Mouse (Mus musculus) embryonic facial prominence, embryonic 11.5 days (tissue): ENCODE measurements around the gene 4921517D22Rik. TPM values are rescaled to one million over a fixed set of nuclear protein-coding genes. Genes with fewer than 3 reads are reported as not detected.
A peak's percentile ranks its signal among the peaks of the same experiment; 100 is the strongest.

ENCODE experiments used
- ATAC-seq: fragments of 200-750 bp; cut with Nextera tagmentation; replicated peaks from 2 replicates; pipeline ENCODE4 v1.8.0; 2017; ENCODE audit warnings: low read depth; ENCODE audit not compliant: insufficient number of reproducible peaks, low FRiP score, low TSS enrichment
- DNase-seq: peaks from one replicate; pipeline ENCODE4 v3.0.0-alpha.2; 2015; ENCODE audit warnings: low spot score
- H3K27ac ChIP-seq: fragments of 300-500 bp; sonication (generic); replicated peaks from 2 replicates; pipeline ENCODE4 v1.5.1; 2014; ENCODE audit warnings: mild to moderate bottlenecking, low read depth, low read length, control low read depth
- H3K27me3 ChIP-seq: fragments of 300-500 bp; sonication (generic); 2 replicates; pipeline ENCODE4 v1.6.1; 2014; ENCODE audit warnings: mild to moderate bottlenecking, low read length, moderate library complexity, mixed read lengths; ENCODE audit not compliant: control insufficient read depth, insufficient read depth
- H3K36me3 ChIP-seq: fragments of 300-500 bp; sonication (generic); replicated peaks from 2 replicates; pipeline ENCODE4 v1.6.1; 2014; ENCODE audit warnings: low read depth, mild to moderate bottlenecking, low read length, moderate library complexity, mixed read lengths; ENCODE audit not compliant: control insufficient read depth, insufficient read depth
- H3K4me1 ChIP-seq: fragments of 300-500 bp; sonication (generic); 2 replicates; pipeline ENCODE4 v1.6.1; 2014; ENCODE audit warnings: low read length, mixed read lengths; ENCODE audit not compliant: control insufficient read depth, insufficient read depth
- H3K4me2 ChIP-seq: fragments of 300-500 bp; sonication (generic); 2 replicates; pipeline ENCODE4 v1.6.1; 2014; ENCODE audit warnings: low read depth, mild to moderate bottlenecking, control low read depth, low read length, moderate library complexity
- H3K4me3 ChIP-seq: fragments of 300-500 bp; sonication (generic); 2 replicates; pipeline ENCODE4 v1.5.1; 2014; ENCODE audit warnings: low read depth, low read length, control low read depth
- H3K9ac ChIP-seq: fragments of 300-500 bp; sonication (generic); replicated peaks from 2 replicates; pipeline ENCODE4 v1.6.1; 2014; ENCODE audit warnings: mild to moderate bottlenecking, control low read depth, low read length
- H3K9me3 ChIP-seq: fragments of 300-500 bp; sonication (generic); replicated peaks from 2 replicates; pipeline ENCODE4 v1.6.1; 2016; ENCODE audit warnings: mild to moderate bottlenecking, low read length, inconsistent platforms, mixed read lengths; ENCODE audit not compliant: control insufficient read depth
- WGBS: fragments of 180-500 bp; shearing (Covaris S2); extraction: QIAGEN DNeasy Blood & Tissue Kit; methylation state at CpG from one replicate; pipeline ENCODE4 v1.1.7; 2014; 5-methylcytosine and 5-hydroxymethylcytosine counted together
- polyA plus RNA-seq: library from polyadenylated mRNA; unstranded; fragments of >200 nt; fragmentation: Nextera tagmentation; extraction: Ambion mirVana; gene quantifications from 2 replicates; pipeline ENCODE4 v1.2.1, GENCODE M21; 2014

The 4921517D22Rik gene
- polyA plus RNA-seq, 1 experiment from 2014 or later: not detected

DNA sequence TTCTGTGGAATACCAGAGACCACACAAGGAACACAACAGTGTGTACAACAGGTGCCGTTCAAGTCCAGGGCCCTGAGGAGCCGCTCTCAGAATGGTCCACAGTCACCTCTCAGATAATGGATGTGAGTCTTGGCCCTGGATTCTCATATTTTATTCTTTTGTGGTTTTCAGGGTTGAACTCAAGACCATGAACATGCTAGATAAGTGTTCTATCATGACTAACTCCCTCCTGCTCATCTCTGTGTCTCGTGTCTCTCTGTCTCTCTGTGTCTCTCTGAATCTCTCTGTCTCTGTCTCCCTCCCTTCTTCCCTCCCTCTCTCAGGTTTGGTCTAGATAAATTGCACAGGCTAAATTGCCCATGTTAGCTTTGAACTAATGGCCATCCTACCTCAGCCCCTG, 4.1 kb downstream of the 4921517D22Rik start:
- DNase-seq: no peak
- Histone ChIP-seq H3K27ac (no peak overlapping the region), H3K4me1 (no peaks in the 10 kb centered on the region), H3K9me3 (no peaks in the 10 kb centered on the region), H3K36me3 (no peaks in the 10 kb centered on the region), H3K9ac (no peak overlapping the region), H3K4me3 (no peak overlapping the region), H3K27me3 (no peaks in the 10 kb centered on the region), H3K4me2 (no peak overlapping the region)
- WGBS: 84% methylated on average over 3 of the region's 3 CpGs
- ATAC-seq: no peak

- Histone ChIP-seq H3K9ac (no peak overlapping the region), H3K27me3 (no peaks in the 10 kb centered on the region), H3K4me1 (no peaks in the 10 kb centered on the region), H3K4me2 (no peak overlapping the region), H3K27ac (no peak overlapping the region), H3K9me3 (no peaks in the 10 kb centered on the region), H3K4me3 (no peak overlapping the region), H3K36me3 (no peaks in the 10 kb centered on the region)
- 89% methylated on average over 9 of the region's 9 CpGs for WGBS
- no peak for ATAC-seq
- no peak for DNase-seq
Observed at GRCm38 (mm10) chr13:59689313-59689712, 4.6 kb downstream of the 4921517D22Rik start.

GRCm38 (mm10) chr13:59688338-59688770, 5.6 kb downstream of the 4921517D22Rik start:
- H3K27ac ChIP-seq: no peak overlapping the region
- DNase-seq: no peak
- ATAC-seq: no peak
- H3K4me3 ChIP-seq: no peak overlapping the region
- WGBS: 70% methylated on average over 13 of the region's 13 CpGs
- H3K36me3 ChIP-seq: no peaks in the 10 kb centered on the region
- no peaks in the 10 kb centered on the region for H3K9me3 ChIP-seq
- H3K27me3 ChIP-seq: no peaks in the 10 kb centered on the region
- H3K4me1 ChIP-seq: no peaks in the 10 kb centered on the region
- no peak overlapping the region for H3K4me2 ChIP-seq
- H3K9ac ChIP-seq: no peak overlapping the region

GRCm38 (mm10) chr13:59685236-59685635, 8.7 kb downstream of the 4921517D22Rik start:
- no peak overlapping the region for H3K9ac ChIP-seq
- H3K4me1 ChIP-seq: no peaks in the 10 kb centered on the region
- H3K4me3 ChIP-seq: no peak overlapping the region
- no peaks in the 10 kb centered on the region for H3K36me3 ChIP-seq
- 90% methylated on average over 3 of the region's 3 CpGs for WGBS
- no peak overlapping the region for H3K27ac ChIP-seq
- ATAC-seq (no peak), DNase-seq (no peak)
- H3K4me2 ChIP-seq: no peak overlapping the region
- no peaks in the 10 kb centered on the region for H3K9me3 ChIP-seq
- H3K27me3 ChIP-seq: no peaks in the 10 kb centered on the region

DNA sequence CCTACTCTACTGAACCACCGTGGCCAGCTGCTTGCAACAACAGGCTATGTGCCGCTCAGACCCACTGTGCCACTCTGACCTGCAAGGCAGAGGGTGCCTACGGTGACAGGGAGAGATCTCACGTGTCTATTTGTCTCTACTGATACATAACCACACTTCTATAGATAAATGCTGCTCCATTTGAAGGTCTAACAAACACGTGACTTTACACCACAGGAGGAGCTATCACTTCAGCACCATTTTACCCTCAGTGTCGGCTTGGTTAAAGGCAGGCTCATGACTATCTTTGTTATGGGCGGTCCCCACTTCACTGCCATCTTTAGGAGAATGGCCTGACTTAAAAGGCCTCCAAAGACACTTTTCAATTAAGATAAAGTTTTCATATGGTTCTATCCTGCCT, 11.3 kb downstream of the 4921517D22Rik start:
- Histone ChIP-seq H3K27ac (no peak overlapping the region), H3K27me3 (no peaks in the 10 kb centered on the region), H3K9ac (no peak overlapping the region), H3K4me1 (no peaks in the 10 kb centered on the region), H3K4me3 (no peak overlapping the region), H3K9me3 (no peaks in the 10 kb centered on the region), H3K36me3 (no peaks in the 10 kb centered on the region), H3K4me2 (no peak overlapping the region)
- no peak for ATAC-seq
- 37% methylated on average over 7 of the region's 7 CpGs for WGBS
- DNase-seq: peak; percentile 77

DNA sequence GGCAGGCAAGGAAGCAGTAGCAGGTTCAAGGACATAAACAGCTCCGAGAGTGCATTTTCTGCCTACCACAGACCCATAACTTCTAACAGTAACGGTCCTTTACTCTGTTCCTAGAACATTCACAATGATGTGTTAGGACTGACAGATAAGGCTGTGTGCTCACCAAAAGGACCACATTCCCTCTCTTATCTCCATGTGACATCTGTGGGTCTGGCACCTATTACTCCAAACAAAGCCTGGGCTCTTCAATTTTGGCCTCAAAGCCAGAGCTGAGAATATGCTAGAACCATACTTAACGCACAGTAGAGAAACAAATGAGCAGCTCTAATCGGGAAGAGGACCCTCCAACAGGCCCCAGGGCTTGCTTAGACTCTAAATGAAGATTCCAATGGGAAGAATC, 14.0 kb downstream of the 4921517D22Rik start:
- no peaks in the 10 kb centered on the region for H3K36me3 ChIP-seq
- H3K27ac ChIP-seq: no peak overlapping the region
- H3K4me3 ChIP-seq: no peak overlapping the region
- DNase-seq (no peak), ATAC-seq (no peak)
- 69% methylated on average over 4 of the region's 4 CpGs for WGBS
- H3K9me3 ChIP-seq: no peaks in the 10 kb centered on the region
- H3K27me3 ChIP-seq: no peaks in the 10 kb centered on the region
- H3K9ac ChIP-seq: no peak overlapping the region
- H3K4me2 ChIP-seq: no peak overlapping the region
- H3K4me1 ChIP-seq: no peaks in the 10 kb centered on the region

GRCm38 (mm10) chr13:59679306-59679705, 14.6 kb downstream of the 4921517D22Rik start:
- DNase-seq (no peak), ATAC-seq (no peak)
- H3K9ac ChIP-seq: no peak overlapping the region
- WGBS: 35% methylated on average over 4 of the region's 4 CpGs
- no peaks in the 10 kb centered on the region for H3K9me3 ChIP-seq
- no peak overlapping the region for H3K27ac ChIP-seq
- H3K4me3 ChIP-seq: no peak overlapping the region
- no peaks in the 10 kb centered on the region for H3K4me1 ChIP-seq
- no peak overlapping the region for H3K4me2 ChIP-seq
- H3K36me3 ChIP-seq: no peaks in the 10 kb centered on the region
- no peaks in the 10 kb centered on the region for H3K27me3 ChIP-seq

- no peak for DNase-seq
- H3K27ac ChIP-seq: no peak overlapping the region
- no peaks in the 10 kb centered on the region for H3K27me3 ChIP-seq
- no peaks in the 10 kb centered on the region for H3K4me1 ChIP-seq
- H3K36me3 ChIP-seq: no peaks in the 10 kb centered on the region
- no peak overlapping the region for H3K4me2 ChIP-seq
- H3K4me3 ChIP-seq: no peak overlapping the region
- ATAC-seq: no peak
- no peaks in the 10 kb centered on the region for H3K9me3 ChIP-seq
- 84% methylated on average over 11 of the region's 12 CpGs for WGBS
- no peak overlapping the region for H3K9ac ChIP-seq
Observed at GRCm38 (mm10) chr13:59676316-59677229, 17.3 kb downstream of the 4921517D22Rik start.
